Mouse (Mus musculus): ENCODE measurements around the gene Clnk.
"Not testable (repeated sequence)": the region's sequence is repeated elsewhere in the genome, so short reads cannot be mapped to it uniquely, and the experiment has no call there.

The Clnk gene

DNA sequence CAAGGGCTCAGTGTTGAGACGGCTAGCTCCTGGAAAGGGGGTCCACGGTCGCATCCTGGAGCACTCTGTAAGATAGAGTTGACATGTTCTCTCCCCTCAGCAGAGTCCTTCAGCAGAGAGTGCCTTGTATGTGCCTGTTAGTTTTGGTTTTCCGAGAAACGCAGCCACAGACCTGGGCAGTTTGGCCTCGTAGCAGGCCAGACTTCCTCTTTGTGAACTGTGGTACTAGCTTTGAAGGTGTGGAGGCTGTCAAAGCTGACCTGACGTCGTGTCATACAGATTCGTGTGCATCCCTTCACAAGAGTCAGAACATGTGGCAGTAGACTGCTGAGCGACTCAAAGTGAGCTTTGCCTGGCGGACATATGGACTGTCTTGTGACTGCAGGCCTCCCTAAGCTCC lies at the start of gene Clnk:
Clnk (minus strand) TSS at position 191 of the 400 bp plus-strand sequence.
- DNase-seq: no peak

GRCm38 (mm10) chr5:38905271-38905670 lies 28.7 kb upstream of the Clnk start:
- no peak for DNase-seq

GRCm38 (mm10) chr5:38904528-38905044 lies 28.0 kb upstream of the Clnk start:
- DNase-seq: no peak

GRCm38 (mm10) chr5:38902889-38903288 lies 26.3 kb upstream of the Clnk start:
- DNase-seq: no peak

- peak in 1 of 2 experiments; percentile 4 for DNase-seq
These were observed 22.4 kb upstream of the Clnk start for GRCm38 (mm10) chr5:38899051-38899450.

- no peak for DNase-seq
These were observed 12.0 kb upstream of the Clnk start for GRCm38 (mm10) chr5:38888646-38889045.

DNA sequence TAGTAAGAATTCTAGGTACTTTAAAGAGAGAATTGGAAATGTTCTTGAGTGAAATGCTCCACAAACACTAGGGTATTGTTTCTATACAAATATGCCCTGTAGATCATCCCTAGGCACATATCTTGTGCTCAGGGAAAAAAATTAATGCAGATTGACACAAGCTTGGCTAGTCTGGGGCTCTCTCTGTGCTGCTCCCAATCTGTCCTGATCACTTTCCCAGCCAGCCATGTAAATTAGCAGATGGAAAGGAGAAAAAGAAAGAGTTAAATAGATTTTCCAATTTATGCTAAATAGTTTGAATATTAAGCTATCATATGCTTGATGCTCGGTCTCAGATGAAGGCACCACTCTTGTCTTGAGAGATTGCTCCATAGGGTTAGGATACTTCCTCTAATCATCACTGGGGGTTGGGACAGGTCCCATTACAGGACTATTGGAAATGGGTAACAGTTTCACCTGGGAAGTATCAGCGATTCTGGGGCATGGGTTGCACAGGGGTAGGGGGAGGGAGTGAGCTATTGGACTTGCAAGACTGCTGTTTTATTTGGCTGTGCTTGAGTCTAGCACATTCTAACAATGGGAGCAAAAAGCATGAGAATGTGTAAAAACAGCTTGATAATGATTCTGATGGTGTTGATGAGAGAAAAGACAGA lies 10.1 kb upstream of the Clnk start:
- DNase-seq: no peak

DNA sequence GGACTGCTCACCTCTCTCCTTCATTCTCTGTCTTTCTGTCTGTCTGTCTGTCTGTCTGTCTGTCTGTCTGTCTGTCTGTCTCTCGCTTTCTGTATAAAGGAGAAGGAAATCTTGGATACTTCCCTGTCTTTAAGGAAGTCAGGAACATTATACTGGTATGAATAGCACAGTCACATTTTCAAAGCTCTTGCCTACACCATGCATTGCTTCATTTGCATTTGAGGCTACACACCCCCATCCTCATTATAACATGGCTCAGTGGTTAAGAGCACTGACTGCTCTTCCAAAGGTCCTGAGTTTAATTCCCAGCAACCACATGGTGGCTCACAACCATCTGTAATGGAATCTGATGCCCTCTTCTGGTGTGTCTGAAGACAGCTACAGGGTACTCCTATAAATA lies 6.0 kb upstream of the Clnk start:
- DNase-seq: not testable (repeated sequence)

DNA sequence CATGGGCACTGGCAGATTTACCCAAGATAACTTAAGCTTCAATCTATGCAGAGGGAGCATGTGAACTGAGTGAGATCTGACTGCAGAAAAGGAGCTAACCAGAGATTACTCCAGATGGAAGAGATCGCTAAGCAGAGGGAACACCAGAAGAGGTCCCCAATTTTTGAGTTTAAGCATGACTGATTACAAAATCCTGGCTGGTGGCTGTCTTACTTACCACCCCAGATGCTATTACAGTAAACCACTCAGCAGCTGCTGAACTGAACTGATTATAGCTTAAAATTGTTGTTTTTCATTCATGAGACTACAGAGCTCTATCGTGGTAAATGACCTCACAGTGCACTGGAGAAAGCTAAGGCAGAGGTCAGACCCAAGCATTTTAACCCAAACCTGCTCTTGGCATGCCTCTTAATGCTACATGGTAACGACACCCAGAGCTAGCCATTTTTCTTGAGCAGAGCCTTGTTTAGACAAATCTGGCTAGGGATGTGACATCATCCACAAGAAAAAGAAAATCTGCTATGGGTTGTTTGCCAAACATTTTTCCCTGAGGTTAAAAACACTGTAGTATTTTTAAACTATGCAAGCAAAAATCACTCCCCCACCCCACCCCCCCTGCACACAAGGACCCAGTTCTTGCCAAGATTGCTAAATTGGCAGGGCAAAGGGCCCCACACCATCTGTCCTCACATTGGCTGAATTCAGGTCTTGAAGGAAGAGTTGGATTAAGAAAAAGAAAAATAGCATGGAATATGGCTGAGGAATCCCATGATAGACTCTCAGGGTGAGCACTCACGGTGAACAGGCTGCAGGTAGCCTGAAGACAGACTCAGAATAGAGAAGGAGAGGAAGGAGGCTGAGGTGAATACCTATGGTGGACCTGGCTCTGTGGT lies 5.4 kb upstream of the Clnk start:
- peak in 1 of 2 experiments; percentile 1 for DNase-seq

DNA sequence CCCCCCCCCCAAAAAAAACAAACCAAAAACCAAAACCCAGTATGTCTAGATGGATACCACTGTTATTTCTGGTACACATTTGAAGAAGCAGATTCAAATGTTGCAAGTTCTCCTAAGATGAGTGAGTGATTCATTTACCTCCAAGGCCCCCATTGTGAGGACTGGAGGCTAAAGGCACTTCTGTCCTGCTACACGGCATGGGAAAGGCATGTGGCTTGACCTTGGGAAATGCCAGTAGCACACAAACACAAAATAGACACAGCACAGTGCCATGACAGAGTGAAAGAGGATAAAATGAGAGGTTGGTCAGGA lies 4.8 kb upstream of the Clnk start:
- DNase-seq: no peak

GRCm38 (mm10) chr5:38879989-38880706 lies 3.5 kb upstream of the Clnk start:
- peak in 1 of 2 experiments; percentile 6 for DNase-seq

GRCm38 (mm10) chr5:38875403-38875802 lies 1.2 kb downstream of the Clnk start:
- DNase-seq: no peak

DNA sequence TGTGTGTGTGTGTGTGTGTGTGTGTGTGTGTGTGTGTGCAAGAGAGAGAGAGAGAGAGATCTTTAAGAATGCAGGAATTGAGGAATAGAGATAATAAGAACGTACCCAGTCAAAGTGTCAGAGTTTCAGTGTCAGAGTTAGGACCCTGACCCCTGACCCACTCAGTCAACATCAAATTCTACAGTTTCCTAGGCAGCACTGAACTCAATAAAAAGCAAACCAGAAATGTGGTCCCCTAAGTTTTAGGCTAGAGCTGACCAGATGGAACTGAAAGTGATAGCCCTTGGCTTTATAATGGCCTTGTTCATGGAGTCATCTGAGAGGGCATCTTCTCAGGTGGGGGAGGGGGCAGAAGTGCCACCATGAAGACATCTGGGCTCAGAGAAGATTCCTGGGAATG lies 1.7 kb downstream of the Clnk start:
- DNase-seq: no peak

DNA sequence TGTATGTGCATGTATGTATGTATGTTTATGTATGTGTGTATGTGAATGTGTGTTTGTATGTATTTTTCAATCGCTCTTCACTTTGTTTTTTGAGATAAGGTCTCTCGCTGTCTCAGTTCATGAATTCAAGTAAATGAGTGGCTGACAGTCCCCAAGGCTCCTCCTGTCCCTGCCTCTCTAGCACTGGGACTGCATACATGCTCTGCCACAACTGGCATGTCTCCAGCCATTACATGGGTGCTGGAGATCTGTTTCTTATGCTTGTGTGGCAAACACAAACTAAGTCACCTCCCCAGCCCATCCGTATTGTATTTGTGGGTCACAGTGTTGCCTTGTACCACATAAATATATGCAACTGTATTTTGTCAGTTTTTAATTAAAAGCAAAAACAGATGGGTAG lies 3.7 kb downstream of the Clnk start:
- DNase-seq: no peak

DNA sequence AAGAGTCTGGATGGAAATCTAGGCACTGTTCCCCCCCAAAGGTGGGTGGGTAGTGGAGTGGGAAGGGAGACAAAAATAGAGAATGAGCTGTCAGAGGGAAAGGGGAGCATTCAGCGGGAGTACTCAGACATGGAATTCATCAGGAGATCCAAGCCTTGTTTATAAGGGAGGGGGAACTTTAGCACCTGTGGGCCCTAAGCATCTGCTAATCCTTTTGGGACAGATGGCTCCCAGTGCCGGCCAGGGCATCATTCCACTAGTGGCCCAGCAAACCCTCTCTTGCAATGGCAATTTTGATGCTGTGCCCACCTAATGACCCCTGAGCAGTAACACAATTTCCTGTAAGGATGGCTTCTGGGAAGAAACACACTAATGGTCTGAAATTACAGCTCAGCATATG lies 5.0 kb downstream of the Clnk start:
- DNase-seq: no peak

DNA sequence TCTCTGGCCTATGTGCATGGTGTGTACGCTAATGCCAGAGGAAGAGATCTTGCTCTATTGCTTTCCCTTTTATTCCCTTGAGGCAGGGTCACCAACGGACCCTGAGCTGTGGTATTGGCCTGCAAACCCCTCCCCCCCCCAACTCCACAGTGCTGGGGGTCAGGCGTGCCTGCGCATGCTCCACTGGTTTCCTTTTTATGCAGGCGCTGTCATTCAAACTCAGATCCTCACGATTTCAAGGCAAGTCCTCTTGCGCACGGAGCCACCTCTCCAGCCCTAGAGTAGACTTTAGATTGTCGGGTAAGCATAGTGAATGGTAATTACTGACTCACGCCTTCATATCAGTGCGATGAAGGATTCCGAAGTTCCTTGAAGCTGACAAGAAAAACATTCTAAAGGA lies 6.1 kb downstream of the Clnk start:
- DNase-seq: no peak

DNA sequence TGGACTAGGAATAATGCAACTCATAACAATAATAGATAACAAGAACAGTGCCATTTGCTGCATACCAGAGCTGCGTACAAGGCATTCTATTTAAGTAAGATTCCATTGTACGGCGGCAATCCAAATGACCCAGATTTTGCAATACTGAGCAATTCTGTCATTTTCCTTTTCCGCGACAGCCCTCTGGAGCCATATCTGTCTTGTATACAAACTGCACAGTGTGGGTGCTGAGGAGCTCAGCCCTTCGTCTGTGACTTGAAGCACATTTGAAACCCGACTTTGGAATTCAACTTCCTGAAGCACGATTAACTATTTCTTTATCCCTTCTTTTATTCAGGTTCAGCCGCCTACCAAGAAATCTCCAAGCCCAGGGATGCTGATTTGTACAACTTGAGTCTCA lies 6.6 kb downstream of the Clnk start:
- no peak for DNase-seq

DNA sequence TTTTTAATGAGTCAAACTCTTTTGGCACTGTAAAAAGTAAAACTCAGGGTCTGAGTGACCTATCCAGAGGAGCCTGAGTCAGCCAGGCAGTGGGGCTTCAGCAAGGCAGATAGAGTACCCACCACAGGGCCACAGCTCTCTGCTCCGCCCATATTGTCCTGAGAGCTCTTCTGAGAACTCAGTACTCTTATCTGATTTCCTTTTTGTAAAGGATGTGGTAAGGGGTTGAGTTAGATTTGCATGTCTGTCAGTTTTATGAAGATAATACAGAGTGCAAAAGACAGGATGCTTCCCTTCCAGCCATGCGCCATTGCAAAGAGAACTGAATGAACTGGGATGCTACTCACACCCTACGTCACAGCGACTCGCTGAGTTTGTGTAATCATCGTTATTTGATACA lies 12.0 kb downstream of the Clnk start:
- no peak for DNase-seq

GRCm38 (mm10) chr5:38863029-38863428 lies 13.6 kb downstream of the Clnk start:
- DNase-seq: no peak

GRCm38 (mm10) chr5:38862288-38862985 lies 14.2 kb downstream of the Clnk start:
- no peak for DNase-seq

DNA sequence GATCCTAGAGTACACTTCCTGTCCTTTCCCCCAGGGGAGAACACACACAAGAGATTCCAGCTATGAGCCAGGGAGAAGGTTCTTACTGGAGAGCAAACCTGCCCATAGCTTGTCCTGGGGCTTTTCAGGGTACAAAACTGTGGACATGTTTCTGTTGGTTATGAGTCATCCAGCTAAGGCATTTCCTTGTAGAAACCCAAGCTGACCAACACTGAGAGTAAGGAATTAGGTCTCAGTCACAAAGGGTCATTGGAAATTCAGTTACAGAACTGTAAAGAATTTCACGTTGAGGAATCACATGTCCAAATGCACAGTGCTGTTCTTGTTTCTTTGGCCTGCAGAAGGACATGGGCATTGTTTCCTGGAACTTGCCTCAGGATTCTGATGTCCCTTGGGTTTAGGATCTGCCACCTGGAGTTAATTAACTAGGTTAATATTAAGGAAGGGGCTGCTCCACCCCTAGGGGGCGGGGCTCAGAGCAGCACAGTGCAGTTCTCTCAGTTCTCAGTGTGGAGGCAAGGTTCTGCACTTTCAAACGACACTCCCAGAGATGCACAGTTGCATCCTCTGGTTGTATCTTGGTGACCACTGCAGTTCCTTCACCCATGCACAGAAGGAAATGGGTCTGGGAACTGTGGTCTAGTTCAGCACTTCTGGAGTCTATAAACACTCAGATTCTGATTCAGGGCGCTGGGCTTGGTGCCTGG lies 18.4 kb downstream of the Clnk start:
- DNase-seq: peak in 1 of 2 experiments; percentile 28

DNA sequence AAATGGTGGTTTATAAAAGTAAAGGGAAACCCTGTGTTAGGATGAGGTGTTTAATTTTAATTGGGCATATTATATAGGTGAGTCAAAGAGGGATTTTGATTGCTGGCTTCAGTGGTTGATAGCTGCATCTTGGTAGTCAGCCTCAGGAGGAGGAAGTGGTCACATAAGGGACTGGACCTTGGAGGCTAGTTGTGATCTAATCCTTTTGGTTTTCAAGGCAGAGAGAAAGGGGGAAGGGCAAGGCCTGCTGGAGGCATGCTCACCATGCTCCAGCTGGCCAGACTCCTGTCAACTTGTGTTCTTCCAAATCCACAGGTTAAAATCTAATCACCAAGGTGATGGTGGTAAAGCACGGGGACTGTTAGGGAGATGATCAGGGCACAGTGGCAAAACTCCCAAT lies 19.0 kb downstream of the Clnk start:
- peak in 1 of 2 experiments; percentile 5 for DNase-seq
